Mouse (Mus musculus) testis, adult 2 months (tissue): ENCODE results near the gene Tmem156.

ENCODE experiments used
- CTCF ChIP-seq: fragments of 200-500 bp; IDR thresholded peaks from 2 replicates; pipeline ENCODE4 v1.5.1; 2012; ENCODE audit warnings: low read depth, mild to moderate bottlenecking, inconsistent platforms, low read length, moderate library complexity; ENCODE audit not compliant: control insufficient read depth, insufficient read depth, insufficient replicate concordance
- POLR2A ChIP-seq: fragments of 200-500 bp; IDR thresholded peaks from 2 replicates; pipeline ENCODE4 v1.6.1; 2012; ENCODE audit warnings: low read depth, mild to moderate bottlenecking, inconsistent platforms, low read length, moderate library complexity; ENCODE audit not compliant: control insufficient read depth

DNA sequence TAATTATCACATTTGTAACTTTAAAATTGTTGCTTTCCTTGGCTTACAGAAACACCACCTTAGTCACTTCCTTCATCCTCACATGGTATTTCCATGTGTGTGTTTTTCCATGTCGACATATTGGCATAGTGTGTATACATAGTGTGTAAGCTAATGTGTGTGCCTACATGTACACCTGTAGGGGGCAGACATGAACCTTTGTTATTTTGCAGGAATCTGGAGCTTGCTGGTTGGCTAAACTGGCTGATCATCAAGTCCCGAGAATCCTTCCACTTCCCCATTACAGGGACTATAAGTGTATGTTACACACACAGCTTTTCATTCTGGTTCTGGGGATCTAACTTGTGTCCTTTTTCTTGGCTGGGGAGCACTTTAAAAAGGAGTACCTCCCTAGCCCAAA, 15.8 kb downstream of the Tmem156 start:
- no peak for TF ChIP-seq POLR2A
- no peak for TF ChIP-seq CTCF
